Mouse (Mus musculus) cerebellum, adult 2 months (tissue): ENCODE measurements at regions not wholly inside any gene's neighbourhood (a gene's known extent, or its start where the extent isn't known, plus 50 kb on each side); places are given as distances from the start of the nearest gene placed in this dataset.

Experiments
- CTCF ChIP-seq: fragments of 200-500 bp; IDR thresholded peaks from 2 replicates; pipeline ENCODE4 v1.5.1; 2011; ENCODE audit warnings: low read depth, mild to moderate bottlenecking, control low read depth, low read length, moderate library complexity, borderline replicate concordance; ENCODE audit not compliant: insufficient read depth
- POLR2A ChIP-seq: fragments of 200-500 bp; IDR thresholded peaks from 2 replicates; pipeline ENCODE4 v1.6.1; 2011; ENCODE audit warnings: low read length, control low read depth, borderline replicate concordance; ENCODE audit not compliant: insufficient read depth

DNA sequence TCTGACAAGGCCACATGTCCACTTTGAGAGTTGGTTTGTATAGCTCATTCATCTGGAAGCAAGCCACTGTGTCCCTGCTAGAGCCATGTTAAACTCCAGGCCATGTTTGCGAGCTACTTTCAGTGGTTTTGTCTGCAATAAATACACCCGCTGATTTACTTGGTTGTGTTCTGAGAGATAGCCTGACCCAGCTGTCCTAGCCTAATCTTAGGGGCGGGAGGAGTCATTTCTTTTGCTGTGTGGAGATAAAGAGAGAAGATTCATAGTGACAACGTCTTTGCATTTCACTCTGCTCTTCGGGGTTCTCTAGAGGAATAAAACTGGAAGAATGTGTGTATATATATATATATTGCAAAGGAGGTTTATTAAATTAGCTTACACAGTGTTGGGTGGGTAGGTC is 137.1 kb upstream of the St6galnac5 start:
- TF ChIP-seq POLR2A (no peak), CTCF (no peak)
